Mouse (Mus musculus) heart, postnatal 36 days (tissue): ENCODE measurements around the gene Cdk14. TPM values are rescaled to one million over a fixed set of nuclear protein-coding genes. Genes with fewer than 3 reads are reported as not detected.

ENCODE experiments used
- DNase-seq, 2 experiments: peaks; one replicate each; pipeline ENCODE4 v3.0.0; 2021 to 2022
- intact Hi-C: fragments of 180-260 bp; cut with DNase I; formaldehyde crosslinking; loops from one replicate; pipeline ENCODE4 v1.15.1; 2025
- total RNA-seq, 2 experiments: library from RNA; stranded (reverse); gene quantifications; 2 replicates each; pipeline ENCODE4 v1.2.3; 2021

Cdk14 gene
- 10 to 100 TPM in 1 of 2 experiments, 1 to 10 TPM in 1; 8.6 to 10.6 TPM for total RNA-seq

DNA sequence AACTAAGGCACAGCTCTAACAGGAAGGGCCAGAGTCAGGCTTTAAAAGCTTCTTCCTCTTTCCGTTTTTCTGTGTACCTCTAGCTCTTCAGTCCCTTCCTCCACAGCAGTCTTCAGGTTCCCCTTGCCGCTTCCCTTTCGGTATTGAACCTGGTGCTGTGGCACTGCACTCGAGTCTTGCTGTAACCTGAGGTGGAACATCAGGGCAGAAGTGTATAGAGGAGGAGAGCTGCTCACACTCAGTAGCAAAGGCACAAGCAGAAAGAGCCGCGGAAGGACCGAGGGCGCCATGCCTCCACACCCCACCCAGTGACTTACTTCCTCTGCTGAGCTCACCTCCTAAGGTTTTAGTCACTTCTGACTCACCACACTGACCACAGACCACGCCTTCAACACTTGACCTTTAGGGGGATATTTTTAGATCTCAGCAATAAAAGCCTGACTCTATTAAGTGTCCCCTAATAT is at the start of gene Cdk14:
Gene Cdk14, minus strand, starts transcription at position 321 of the 464 bp plus-strand sequence.
- intact Hi-C loops, result no loop called here
- DNase-seq, result peak; percentile 18 to 35

DNA sequence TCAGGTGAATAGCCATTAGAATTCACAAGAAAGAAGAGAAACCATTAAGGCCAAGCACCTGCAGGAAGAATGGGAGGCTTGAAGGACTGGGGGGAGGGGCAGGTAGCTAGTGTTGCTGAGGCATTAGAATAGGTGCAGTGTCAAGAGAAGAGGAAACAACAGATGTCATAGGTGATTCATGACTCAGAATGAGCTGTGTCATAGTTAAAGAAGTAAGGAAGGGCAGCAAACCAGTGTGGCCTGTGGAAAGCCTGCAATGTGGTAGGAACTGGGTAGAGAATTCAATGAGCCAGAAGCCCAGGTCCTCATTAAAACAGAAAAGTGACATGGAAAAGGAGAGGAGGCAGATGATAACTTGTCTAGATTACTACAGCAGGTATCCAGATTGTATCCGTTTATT is 45.1 kb upstream of the Cdk14 start:
- no peak for DNase-seq
- intact Hi-C loops, result no loop called here

DNA sequence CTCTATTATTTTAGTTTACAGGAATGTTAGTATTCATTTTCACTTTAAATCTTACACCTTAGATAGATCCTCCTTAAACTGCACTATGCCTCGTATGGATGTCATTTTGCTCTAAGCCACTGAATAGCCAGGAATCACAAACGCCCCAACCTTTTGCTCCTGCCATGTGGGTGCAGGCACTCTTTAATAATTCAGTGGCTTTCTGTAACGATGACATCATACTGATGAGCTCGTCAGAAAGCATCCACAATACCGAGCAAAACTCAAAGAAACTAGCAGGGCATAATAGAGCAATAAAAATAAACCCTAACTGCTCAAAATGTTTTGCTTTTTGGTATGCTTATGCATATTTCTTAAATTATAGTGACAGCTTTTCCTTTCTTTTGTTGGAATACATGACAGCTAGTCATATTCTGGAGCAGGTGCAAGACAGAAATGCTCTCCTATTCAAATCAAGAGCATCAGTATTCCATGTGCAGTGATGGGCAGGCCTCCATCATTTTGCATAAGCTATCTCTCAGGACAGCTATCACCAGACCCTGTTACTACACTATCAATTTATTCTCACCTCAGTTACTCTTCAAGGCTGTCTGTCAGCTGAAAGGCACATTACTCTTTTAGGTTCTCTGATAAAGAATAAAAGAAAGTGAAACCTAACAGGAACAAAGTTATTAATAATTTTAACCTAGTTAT is 11.8 kb upstream of the Cdk14 start:
- intact Hi-C loops, result no loop called here
- no peak for DNase-seq

DNA sequence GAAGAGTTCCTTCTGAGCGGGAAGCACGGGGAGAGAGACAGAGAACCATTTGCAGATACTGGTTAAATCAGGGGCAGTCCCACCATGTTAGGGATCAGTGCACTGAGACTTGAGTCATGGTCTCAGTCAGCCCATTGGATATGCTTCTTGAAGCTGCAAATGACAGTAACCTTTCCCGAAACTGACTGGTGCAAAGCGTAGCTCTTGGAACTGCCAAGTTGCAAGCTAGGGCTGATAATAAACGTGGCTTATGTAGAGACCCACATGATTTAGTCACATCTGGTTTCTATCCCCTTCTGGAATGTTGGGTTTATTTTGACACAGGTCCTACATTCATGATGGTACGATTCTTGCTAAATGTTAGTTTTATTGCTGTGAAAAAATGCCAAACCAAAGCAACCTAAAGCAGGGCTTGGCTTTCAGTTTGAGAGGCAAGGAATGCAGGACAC is 3.6 kb upstream of the Cdk14 start:
- no peak for DNase-seq
- intact Hi-C loops, result no loop called here

DNA sequence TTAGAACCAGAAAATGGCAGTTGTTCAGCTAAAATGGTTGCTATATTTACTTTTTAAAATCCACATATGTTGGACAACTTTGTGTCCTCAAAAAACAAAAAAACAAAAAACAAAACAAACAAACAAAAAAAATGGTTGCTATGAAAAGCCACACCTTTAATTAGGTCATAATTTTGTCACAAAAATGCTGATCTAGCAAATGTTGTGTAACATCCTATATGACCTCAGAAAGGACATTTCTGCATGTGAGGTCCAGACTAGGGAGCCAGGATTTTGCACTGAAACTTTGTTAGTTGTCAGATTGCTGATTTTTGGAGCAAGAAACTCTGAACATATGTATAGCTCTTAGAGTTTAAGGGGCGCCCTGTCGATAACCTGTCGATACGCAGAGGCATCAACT is 3.0 kb upstream of the Cdk14 start:
- no peak for DNase-seq
- intact Hi-C loops, result no loop called here

DNA sequence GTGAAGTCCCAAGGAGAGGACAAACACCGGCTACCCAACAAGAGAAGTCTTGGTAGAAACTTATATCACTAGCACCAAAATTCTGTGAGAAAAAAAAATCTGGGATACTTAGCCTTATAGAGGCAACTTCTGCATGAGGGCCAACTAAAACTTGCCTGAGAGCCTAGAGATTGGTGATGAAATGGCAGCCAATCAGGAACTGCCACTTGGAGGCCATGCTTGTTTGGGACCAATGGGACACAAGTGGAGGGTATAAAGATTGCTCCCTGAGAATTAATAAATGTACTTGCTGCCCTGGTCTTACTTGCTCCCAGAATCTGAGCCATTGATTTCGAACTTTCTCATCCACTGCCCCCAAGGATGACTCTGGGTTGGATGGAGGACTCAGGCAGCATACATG is 1.3 kb upstream of the Cdk14 start:
- intact Hi-C loops, result no loop called here
- DNase-seq, result no peak

DNA sequence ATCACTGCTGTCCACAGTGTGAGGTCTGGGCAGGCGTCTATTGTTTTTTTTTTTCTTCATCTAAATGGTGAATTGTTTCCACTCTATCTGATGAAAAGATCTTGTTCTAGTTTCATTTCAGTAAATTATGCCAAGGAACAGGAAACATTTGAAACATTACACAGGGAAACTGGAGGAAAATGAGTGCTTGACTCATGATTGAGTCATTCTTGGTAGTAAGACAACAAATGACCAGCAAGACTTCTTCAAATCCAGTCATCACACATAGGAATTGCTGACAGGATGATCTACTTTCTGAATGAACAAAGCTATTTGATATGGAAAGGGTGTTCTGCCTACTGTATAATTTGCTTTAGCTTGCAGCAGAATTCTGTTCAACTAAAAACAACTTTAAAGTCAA is 859 bp downstream of the Cdk14 start:
- intact Hi-C loops, result no loop called here
- DNase-seq, result no peak

DNA sequence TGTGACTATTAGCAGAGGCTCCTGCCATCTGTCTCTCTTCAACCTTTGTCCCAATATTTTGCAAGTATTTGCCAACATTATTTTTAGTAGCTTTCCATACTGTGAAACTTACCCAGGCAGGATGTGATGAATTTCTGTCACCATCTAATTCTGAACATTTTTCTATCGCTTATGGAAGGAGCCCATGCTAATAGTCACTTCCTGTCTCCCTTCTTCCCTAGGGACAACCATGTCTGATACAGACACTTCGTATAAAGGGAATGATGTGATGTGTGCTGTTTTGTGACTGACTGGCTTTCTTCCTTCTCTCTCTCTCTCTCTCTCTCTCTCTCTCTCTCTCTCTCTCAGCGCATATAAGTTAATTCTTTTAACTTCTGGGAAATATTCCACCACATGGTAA is 5.3 kb downstream of the Cdk14 start:
- intact Hi-C loops, result no loop called here
- DNase-seq, result no peak

DNA sequence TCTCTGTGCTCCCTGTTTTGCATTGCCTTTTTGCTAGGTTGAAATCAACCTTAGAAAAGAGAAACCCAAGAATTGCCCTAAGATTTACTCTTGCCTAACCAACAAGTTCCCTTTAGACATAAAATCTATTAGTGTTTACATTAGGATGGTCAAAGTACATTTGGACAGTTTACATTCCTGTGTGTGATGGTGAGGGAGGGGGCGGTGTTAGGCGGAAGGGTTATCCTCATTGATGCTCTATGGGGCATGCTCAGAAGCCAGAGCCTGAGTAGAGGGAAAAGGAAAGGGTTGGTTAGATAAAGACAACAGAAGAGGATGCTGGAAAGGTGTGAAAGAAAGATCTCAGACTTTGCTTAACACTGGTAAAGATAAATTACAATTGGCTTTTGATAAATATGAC is 8.2 kb downstream of the Cdk14 start:
- DNase-seq, result no peak
- intact Hi-C loops, result no loop called here

DNA sequence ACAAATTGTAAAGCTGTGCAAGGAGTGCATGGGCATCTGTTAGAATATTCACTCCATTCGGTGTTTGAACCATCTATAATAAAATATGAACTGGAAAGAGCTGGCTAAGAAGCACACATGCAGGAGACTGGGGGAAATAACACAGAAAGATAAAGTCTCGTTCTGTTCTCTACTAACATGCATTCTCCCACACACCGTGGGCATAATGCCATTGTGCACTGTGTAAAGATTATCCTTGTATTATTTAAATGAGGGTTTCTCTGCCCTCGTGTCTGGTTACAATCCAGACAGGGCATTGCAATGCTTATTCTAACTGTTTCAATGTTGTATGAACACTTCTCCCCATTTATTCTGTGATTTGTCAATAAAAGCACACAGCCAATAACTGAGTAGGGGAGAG is 18.1 kb downstream of the Cdk14 start:
- intact Hi-C loops, result no loop called here
- no peak for DNase-seq

DNA sequence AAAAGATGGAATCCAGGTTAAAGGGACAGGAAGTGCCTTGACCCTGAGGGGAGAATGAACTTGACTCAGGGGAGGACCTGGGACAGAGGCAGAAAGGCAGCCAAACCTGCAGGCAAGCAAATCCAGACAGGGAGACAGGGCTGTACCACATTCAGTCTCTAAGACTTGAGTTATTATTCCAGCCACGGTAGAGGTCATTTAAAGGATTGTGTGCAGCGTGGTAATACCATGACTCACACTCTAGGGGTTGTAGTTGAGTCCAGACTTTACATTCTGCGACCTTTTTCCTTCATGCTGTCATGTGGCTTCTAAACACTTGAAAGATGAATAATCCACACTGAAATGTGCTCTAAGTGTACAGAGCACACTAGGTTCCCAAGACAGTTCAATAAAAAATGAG is 27.3 kb downstream of the Cdk14 start:
- DNase-seq, result no peak
- intact Hi-C loops, result no loop called here

DNA sequence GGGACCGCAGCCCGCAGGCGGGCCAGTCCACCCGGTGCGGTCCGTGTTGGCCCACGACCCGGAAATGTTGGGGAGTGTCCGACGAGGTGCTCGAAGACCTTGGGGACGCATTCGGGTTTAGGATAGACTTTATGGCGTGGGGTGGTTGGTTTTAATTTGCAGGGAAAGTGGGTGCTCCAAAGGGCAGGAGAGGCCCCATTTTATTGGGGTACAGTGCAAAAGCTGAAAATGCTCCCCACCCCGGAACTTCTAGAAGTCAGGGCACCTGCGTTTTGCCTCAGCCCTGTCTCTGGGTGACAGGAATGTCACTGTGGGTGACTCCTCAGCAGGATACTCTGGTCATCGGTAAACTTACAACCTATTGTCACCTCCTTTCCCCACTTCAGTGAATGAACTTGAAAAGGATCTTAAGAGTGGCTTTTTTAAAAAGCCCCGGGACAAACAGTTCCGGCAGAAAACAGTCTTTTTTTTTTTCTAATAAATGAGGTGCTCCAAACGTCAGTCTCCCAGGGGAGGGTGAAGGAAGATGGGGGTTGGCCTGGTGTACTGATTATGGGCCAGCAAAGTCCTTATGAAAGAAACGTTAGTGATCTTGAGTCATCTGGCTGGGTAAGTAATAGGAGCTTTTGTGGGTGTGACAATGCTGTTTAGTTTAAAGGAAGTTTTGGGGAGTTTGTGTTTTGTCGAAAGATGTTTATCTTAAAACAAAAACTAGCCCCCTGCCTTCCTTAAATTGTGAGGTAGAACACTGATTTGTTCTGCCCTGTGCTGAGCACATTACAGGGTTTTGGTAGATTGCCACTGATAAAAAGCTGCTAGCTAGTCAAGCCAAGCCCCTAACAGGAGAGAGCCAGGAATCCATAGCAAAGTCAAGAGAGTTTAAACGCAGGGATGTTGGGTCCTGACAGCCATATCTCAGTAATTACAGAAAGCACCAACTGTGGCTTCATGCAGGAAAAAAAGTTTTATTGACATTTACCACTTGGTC is 39.1 kb downstream of the Cdk14 start:
- peak; percentile 12 to 37 for DNase-seq
- intact Hi-C loops, result loop anchor here (1.0 to 10.0 kb wide), 6 partner anchors 38 to 626 kb away; partner anchors contain the start of gene Fzd1

DNA sequence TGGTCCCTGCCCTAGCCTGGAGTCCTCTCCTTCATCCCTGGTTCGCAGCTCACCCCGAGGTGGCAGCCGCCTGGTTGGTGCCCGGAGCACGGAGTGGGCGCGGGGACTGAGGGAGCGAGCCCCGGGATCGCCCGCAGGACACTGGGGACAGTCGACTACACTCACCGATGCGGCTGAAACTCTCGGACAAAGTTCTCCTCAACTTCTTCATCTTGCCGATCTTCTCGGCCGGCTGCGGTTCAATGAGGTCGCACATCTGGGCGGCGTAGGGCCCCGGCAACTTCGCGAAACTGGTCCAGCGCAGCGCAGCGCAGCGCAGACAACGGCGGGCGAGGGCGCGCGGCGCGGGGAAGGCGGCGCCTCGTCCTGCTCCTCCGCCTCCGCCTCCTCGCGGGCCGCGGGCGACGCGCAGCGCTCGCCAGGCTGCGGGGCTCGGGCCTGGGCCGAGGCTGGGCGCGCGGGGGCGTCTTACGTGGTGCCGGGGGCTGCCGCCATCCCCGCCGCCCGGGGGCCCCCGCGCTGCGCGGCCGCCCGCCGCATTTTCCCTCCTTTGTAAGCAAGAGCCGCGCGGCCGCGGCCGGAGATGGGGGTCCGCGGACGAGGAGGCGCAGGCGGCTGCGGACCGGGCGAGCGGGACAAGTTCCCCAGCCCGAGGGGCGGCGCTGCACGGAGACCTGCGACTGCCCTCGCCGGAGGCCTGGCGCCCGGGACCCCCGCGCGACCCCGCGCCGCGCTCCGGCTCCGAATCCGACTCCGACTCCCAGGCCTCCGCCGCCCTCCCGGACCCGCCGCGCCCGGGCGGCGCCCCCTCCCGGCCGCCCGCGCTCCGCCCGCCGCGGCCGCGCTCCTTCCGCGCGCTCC is 40.0 kb downstream of the Cdk14 start:
- intact Hi-C loops, result loop anchor here (1.0 to 10.0 kb wide), 6 partner anchors 37 to 625 kb away; partner anchors contain the start of gene Fzd1
- DNase-seq, result peak; percentile 71 to 83

DNA sequence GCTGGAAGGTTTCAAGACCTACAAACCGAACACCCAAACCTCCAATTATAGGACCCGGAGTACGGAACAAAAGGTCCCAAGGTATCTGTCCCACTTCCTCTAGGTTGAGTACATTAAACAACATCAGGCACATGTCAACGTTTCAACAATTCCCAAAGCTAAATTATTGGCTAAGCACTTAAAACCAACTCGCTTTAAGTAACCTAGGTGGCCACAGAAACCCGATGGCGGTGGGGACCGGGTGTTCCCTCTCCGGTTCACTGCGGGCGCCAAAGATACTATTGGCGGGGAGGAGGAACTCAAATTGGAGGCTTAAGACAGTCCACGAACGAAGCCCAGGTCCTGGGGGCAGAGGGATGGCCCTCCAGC is 40.6 kb downstream of the Cdk14 start:
- no peak for DNase-seq
- intact Hi-C loops, result no loop called here

DNA sequence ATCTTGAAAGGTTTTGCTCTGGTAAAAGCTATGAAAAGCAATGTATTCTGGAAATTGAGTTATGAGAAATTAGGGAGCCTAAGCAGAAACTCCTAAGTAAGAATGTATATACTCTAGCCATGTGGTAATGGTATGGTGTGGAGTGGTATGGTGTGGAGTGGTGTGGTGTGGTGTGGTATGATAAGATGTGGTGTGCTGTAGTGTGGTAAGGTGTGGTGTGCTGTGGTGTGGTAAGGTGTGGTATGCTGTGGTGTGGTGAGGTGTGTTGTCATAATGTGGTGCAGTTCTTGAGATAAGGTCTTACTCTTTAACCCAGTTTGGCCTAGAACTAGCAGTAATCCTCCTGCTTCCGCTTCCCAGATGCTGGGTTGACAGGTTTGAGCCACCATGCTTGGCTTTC is 45.7 kb downstream of the Cdk14 start:
- DNase-seq, result no peak
- intact Hi-C loops, result no loop called here

DNA sequence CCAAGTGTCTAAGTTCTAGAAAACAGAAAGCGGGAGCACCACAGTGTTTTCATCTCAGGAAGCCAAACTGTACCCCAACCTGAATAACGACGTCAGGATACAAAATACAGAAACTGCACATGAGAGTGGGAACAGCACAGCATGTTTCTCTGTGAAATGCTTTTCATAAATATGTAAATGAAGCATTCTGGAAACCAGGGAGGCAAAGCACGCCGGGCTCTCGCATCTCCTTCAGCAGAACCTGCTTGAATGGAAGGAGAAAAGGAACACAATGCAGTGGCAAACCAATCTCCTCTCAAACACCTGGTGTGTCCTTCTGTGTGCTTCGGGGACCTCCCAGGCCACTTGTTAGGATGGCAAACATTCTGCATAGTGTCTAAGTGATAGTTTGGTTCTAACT is 46.6 kb downstream of the Cdk14 start:
- no peak for DNase-seq
- intact Hi-C loops, result no loop called here

DNA sequence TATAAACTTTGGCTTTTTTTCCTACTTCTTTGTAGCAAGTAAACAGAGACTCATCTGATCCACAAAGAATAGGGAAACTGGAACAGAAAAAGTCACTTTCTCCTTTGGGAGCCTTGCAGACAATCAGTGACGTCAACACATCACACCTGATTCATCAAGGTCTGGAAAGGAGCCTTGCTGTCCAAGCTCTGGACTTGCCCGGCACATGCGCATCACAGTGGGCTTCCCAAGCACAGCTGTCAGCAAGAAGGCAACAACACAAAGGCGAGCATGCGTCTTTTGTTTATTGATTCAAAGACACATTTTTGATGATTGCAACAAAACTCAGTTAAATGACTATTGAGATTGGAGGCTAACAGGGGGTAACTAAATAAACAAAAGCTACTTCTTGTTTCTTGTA is 47.2 kb downstream of the Cdk14 start:
- intact Hi-C loops, result no loop called here
- DNase-seq, result no peak

DNA sequence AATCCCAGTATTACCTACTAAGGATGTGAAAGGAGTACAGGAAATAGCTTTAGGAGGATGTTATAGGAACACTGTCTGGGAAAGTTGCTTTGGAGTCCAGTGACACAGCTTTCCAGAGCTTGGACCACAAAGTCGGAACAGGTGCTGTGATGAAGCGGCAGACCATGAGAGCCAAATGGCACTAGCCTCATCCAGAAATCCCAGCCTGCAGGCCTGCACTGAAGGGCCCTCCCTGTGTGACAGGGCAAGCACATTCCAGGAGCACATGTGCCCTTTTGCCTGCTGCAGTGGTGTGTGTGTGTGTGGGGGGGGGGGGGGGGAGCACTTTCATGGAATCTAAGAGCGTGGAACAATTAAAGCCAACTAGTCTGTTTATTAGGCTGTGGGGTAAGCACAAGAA is 47.8 kb downstream of the Cdk14 start:
- DNase-seq, result no peak

DNA sequence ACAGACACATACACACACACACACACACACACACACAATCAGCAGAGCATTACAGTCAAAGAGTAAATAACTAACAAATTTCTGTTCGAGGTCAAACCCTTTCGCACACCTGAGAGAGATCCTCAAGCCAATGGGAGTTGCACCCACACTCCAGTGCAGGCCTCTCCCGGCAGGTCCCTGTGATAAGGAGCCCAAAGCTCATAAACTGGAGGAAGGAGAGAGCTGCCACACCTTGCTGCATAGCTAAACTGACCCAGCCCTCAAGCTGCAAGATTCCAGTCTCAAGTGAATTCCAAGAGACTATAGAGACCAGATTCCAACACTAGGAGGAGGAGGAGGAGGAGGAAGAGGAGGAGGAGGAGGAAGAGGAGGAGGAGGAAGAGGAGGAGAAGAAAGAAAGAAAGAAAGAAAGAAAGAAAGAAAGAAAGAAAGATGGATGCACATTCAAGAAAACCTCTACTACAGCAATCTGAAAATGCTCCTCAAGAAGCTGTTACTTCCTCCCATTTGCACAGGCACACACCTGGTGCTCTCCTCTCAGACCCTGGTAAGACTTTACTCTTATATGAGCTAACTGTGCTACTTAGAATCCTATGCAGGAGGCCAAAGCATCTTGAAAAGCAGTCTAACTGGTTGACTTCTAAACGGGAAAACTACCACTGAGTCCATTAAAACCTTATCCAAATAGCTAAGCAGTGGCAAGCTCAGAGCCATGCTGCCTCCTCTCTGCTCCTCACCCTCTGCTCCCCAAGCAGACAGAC is 49.6 kb downstream of the Cdk14 start:
- intact Hi-C loops, result no loop called here
- DNase-seq, result no peak

More for the DNA sequence above, 47.8 kb downstream of the Cdk14 start:
- intact Hi-C loops, result no loop called here
